Mouse (Mus musculus) midbrain, embryonic 11.5 days (tissue): ENCODE data around the gene Polr1a. TPM values are rescaled to one million over a fixed set of nuclear protein-coding genes. Genes with fewer than 3 reads are reported as not detected.

Source experiments
- ATAC-seq: fragments of 200-750 bp; cut with Nextera tagmentation; 2 replicates; pipeline ENCODE4 v1.8.0; 2017; ENCODE audit warnings: moderate TSS enrichment, moderate library complexity; ENCODE audit not compliant: low FRiP score
- DNase-seq: peaks from one replicate; pipeline ENCODE4 v3.0.0; 2015; ENCODE audit warnings: low spot score; ENCODE audit errors: missing footprints
- H3K27ac ChIP-seq: fragments of 300-500 bp; sonication (generic); 2 replicates; pipeline ENCODE4 v1.5.1; 2014; ENCODE audit warnings: low read depth, low read length
- H3K27me3 ChIP-seq: fragments of 300-500 bp; sonication (generic); 2 replicates; pipeline ENCODE4 v1.6.1; 2014; ENCODE audit warnings: mild to moderate bottlenecking, low read length, moderate library complexity, mixed read lengths; ENCODE audit not compliant: control insufficient read depth, insufficient read depth
- H3K36me3 ChIP-seq: fragments of 300-500 bp; sonication (generic); 2 replicates; pipeline ENCODE4 v1.6.1; 2014; ENCODE audit warnings: mild to moderate bottlenecking, low read length, moderate library complexity, mixed read lengths; ENCODE audit not compliant: control insufficient read depth, insufficient read depth
- H3K4me1 ChIP-seq: fragments of 300-500 bp; sonication (generic); 2 replicates; pipeline ENCODE4 v1.6.1; 2014; ENCODE audit warnings: low read length; ENCODE audit not compliant: control insufficient read depth, insufficient read depth
- H3K4me2 ChIP-seq: fragments of 300-500 bp; sonication (generic); 2 replicates; pipeline ENCODE4 v1.6.1; 2014; ENCODE audit warnings: mild to moderate bottlenecking, moderate library complexity
- H3K4me3 ChIP-seq: fragments of 300-500 bp; sonication (generic); 2 replicates; pipeline ENCODE4 v1.5.1; 2014; ENCODE audit warnings: low read depth, low read length
- H3K9ac ChIP-seq: fragments of 300-500 bp; sonication (generic); 2 replicates; pipeline ENCODE4 v1.6.1; 2014; ENCODE audit warnings: low read length
- H3K9me3 ChIP-seq: fragments of 300-500 bp; sonication (generic); 2 replicates; pipeline ENCODE4 v1.6.1; 2016; ENCODE audit warnings: low read length; ENCODE audit not compliant: control insufficient read depth
- WGBS: fragments of 180-500 bp; shearing (Covaris S2); extraction: QIAGEN DNeasy Blood & Tissue Kit; methylation state at CpG from one replicate; pipeline ENCODE4 v1.1.7; 2014; 5-methylcytosine and 5-hydroxymethylcytosine counted together
- polyA plus RNA-seq: library from polyadenylated mRNA; unstranded; fragments of >200 nt; fragmentation: Nextera tagmentation; extraction: Ambion mirVana; gene quantifications from 2 replicates; pipeline ENCODE4 v1.2.1, GENCODE M21; 2014

Polr1a gene
- polyA plus RNA-seq, 1 experiment from 2014 or later = 27.3 TPM

- Histone ChIP-seq H3K27ac (no peak overlapping the region), H3K4me2 (no peak overlapping the region), H3K27me3 (no peaks in the 10 kb centered on the region), H3K36me3 (peaks cover 15% of the 10 kb centered on the region; the same call in 1 of the 2 replicates), H3K4me3 (no peak overlapping the region), H3K4me1 (no peaks in the 10 kb centered on the region), H3K9me3 (no peaks in the 10 kb centered on the region), H3K9ac (no peak overlapping the region)
- ATAC-seq = no peak
- 90% methylated on average over 5 of the region's 5 CpGs for WGBS
- no peak for DNase-seq
Observed at GRCm38 (mm10) chr6:71966683-71967303, 57.9 kb downstream of the Polr1a start.

GRCm38 (mm10) chr6:71967847-71968246 is 59.0 kb downstream of the Polr1a start:
- H3K9me3 ChIP-seq = no peaks in the 10 kb centered on the region
- no peak overlapping the region for H3K4me2 ChIP-seq
- ATAC-seq (no peak), DNase-seq (no peak)
- no peaks in the 10 kb centered on the region for H3K4me1 ChIP-seq
- no peaks in the 10 kb centered on the region for H3K27me3 ChIP-seq
- no peak overlapping the region for H3K9ac ChIP-seq
- H3K27ac ChIP-seq = no peak overlapping the region
- H3K4me3 ChIP-seq = no peak overlapping the region
- peaks cover 17% of the 10 kb centered on the region; the same call in 1 of the 2 replicates for H3K36me3 ChIP-seq
- 88% methylated on average over 7 of the region's 7 CpGs for WGBS

GRCm38 (mm10) chr6:71969459-71969858 is 60.6 kb downstream of the Polr1a start:
- WGBS = 89% methylated on average over 7 of the region's 7 CpGs
- H3K9ac ChIP-seq = no peak overlapping the region
- ATAC-seq (no peak), DNase-seq (no peak)
- no peak overlapping the region for H3K4me3 ChIP-seq
- H3K27ac ChIP-seq = no peak overlapping the region
- H3K9me3 ChIP-seq = no peaks in the 10 kb centered on the region
- H3K4me2 ChIP-seq = no peak overlapping the region
- H3K27me3 ChIP-seq = no peaks in the 10 kb centered on the region
- peaks cover 18% of the 10 kb centered on the region for H3K36me3 ChIP-seq
- H3K4me1 ChIP-seq = no peaks in the 10 kb centered on the region

GRCm38 (mm10) chr6:71970154-71970553 is 61.3 kb downstream of the Polr1a start:
- DNase-seq (no peak), ATAC-seq (no peak)
- no peak overlapping the region for H3K4me3 ChIP-seq
- H3K27me3 ChIP-seq = no peaks in the 10 kb centered on the region
- no peaks in the 10 kb centered on the region for H3K4me1 ChIP-seq
- H3K4me2 ChIP-seq = no peak overlapping the region
- no peak overlapping the region for H3K9ac ChIP-seq
- peaks cover 21% of the 10 kb centered on the region for H3K36me3 ChIP-seq
- H3K27ac ChIP-seq = no peak overlapping the region
- no peaks in the 10 kb centered on the region for H3K9me3 ChIP-seq
- WGBS = 65% methylated on average over 2 of the region's 2 CpGs

- Histone ChIP-seq H3K27me3 (no peaks in the 10 kb centered on the region), H3K27ac (no peak overlapping the region), H3K4me1 (no peaks in the 10 kb centered on the region), H3K4me2 (no peak overlapping the region), H3K9ac (no peak overlapping the region), H3K36me3 (peaks cover 20% of the 10 kb centered on the region), H3K9me3 (no peaks in the 10 kb centered on the region), H3K4me3 (no peak overlapping the region)
- 89% methylated on average over 7 of the region's 7 CpGs for WGBS
- no peak for ATAC-seq
- no peak for DNase-seq
Observed at GRCm38 (mm10) chr6:71976592-71976991, 67.7 kb downstream of the Polr1a start.

- ATAC-seq = no peak
- no peak overlapping the region for H3K9ac ChIP-seq
- H3K4me1 ChIP-seq = no peaks in the 10 kb centered on the region
- no peak overlapping the region for H3K27ac ChIP-seq
- H3K27me3 ChIP-seq = no peaks in the 10 kb centered on the region
- no peak overlapping the region for H3K4me2 ChIP-seq
- WGBS = 82% methylated on average over 8 of the region's 8 CpGs
- H3K4me3 ChIP-seq = no peak overlapping the region
- peaks cover 11% of the 10 kb centered on the region; the same call in 1 of the 2 replicates for H3K36me3 ChIP-seq
- DNase-seq = no peak
- no peaks in the 10 kb centered on the region for H3K9me3 ChIP-seq
Observed at GRCm38 (mm10) chr6:71980165-71980564, 71.3 kb downstream of the Polr1a start.

- Histone ChIP-seq H3K4me3 (no peak overlapping the region), H3K36me3 (peaks cover 9% of the 10 kb centered on the region; the same call in 1 of the 2 replicates), H3K9me3 (no peaks in the 10 kb centered on the region), H3K9ac (no peak overlapping the region), H3K4me2 (no peak overlapping the region), H3K27ac (no peak overlapping the region), H3K27me3 (no peaks in the 10 kb centered on the region), H3K4me1 (no peaks in the 10 kb centered on the region)
- 89% methylated on average over 2 of the region's 2 CpGs for WGBS
- no peak for ATAC-seq
- no peak for DNase-seq
Observed at GRCm38 (mm10) chr6:71980587-71980986, 71.7 kb downstream of the Polr1a start.

- no peak overlapping the region for H3K9ac ChIP-seq
- DNase-seq (no peak), ATAC-seq (no peak)
- H3K27ac ChIP-seq = no peak overlapping the region
- H3K27me3 ChIP-seq = no peaks in the 10 kb centered on the region
- no peak overlapping the region for H3K4me2 ChIP-seq
- peaks cover 7% of the 10 kb centered on the region; the same call in 1 of the 2 replicates for H3K36me3 ChIP-seq
- H3K4me1 ChIP-seq = no peaks in the 10 kb centered on the region
- no peaks in the 10 kb centered on the region for H3K9me3 ChIP-seq
- H3K4me3 ChIP-seq = no peak overlapping the region
- WGBS = 93% methylated on average over 4 of the region's 4 CpGs
Observed at GRCm38 (mm10) chr6:71981450-71981849, 72.6 kb downstream of the Polr1a start.

- H3K27ac ChIP-seq = no peak overlapping the region
- no peak overlapping the region for H3K4me3 ChIP-seq
- no peaks in the 10 kb centered on the region for H3K36me3 ChIP-seq
- no peaks in the 10 kb centered on the region for H3K9me3 ChIP-seq
- 89% methylated on average over 4 of the region's 4 CpGs for WGBS
- ATAC-seq (no peak), DNase-seq (no peak)
- H3K4me1 ChIP-seq = no peaks in the 10 kb centered on the region
- no peaks in the 10 kb centered on the region for H3K27me3 ChIP-seq
- H3K9ac ChIP-seq = no peak overlapping the region
- H3K4me2 ChIP-seq = no peak overlapping the region
Observed at GRCm38 (mm10) chr6:71985984-71986383, 77.1 kb downstream of the Polr1a start.
